Mouse (Mus musculus) E14TG2a.4 (cell line): ENCODE data around the gene Ldhc.
"Not testable (repeated sequence)": the region's sequence is repeated elsewhere in the genome, so short reads cannot be mapped to it uniquely, and the experiment has no call there.

Experiments used
- H3K27me3 ChIP-seq: 2 replicates; pipeline ENCODE4 v1.6.1; 2014; ENCODE audit warnings: low read length, control low read depth; ENCODE audit not compliant: insufficient read depth
- H3K36me3 ChIP-seq: 2 replicates; pipeline ENCODE4 v1.6.1; 2014; ENCODE audit warnings: low read length, control low read depth; ENCODE audit not compliant: insufficient read depth
- H3K4me1 ChIP-seq: replicated peaks from 2 replicates; pipeline ENCODE4 v1.6.1; 2014; ENCODE audit warnings: low read depth, low read length, control low read depth
- H3K4me3 ChIP-seq: replicated peaks from 2 replicates; pipeline ENCODE4 v1.5.1; 2014; ENCODE audit warnings: mild to moderate bottlenecking, low read length
- H3K9me3 ChIP-seq: 2 replicates; pipeline ENCODE4 v1.6.1; 2014; ENCODE audit warnings: low read length, control low read depth
- CTCF ChIP-seq: conservative IDR thresholded peaks from 2 replicates; pipeline ENCODE4 v1.5.1; 2014; ENCODE audit warnings: low read length
- NANOG ChIP-seq: IDR thresholded peaks from 2 replicates; pipeline ENCODE4 v1.6.1; 2014; ENCODE audit warnings: borderline replicate concordance, low read length, mixed read lengths
- POU5F1 ChIP-seq: IDR thresholded peaks from 2 replicates; pipeline ENCODE4 v1.6.1; 2014; ENCODE audit warnings: low read length, borderline replicate concordance

Gene Ldhc

GRCm38 (mm10) chr7:46860996-46861395, at the start of gene Ldhc:
Gene Ldhc, plus strand, starts transcription at chr7:46861203.
- Histone ChIP-seq H3K27me3 (no peaks in the 10 kb centered on the region), H3K9me3 (no peaks in the 10 kb centered on the region), H3K36me3 (peaks cover 5% of the 10 kb centered on the region), H3K4me1 (no peaks in the 10 kb centered on the region), H3K4me3 (no peak within 1 kb of the TSS)
- TF ChIP-seq POU5F1 (no peak), NANOG (no peak), CTCF (no peak)

GRCm38 (mm10) chr7:46814012-46814411, 47.0 kb upstream of the Ldhc start:
- Histone ChIP-seq H3K4me1 (no peaks in the 10 kb centered on the region), H3K36me3 (peaks cover 82% of the 10 kb centered on the region), H3K4me3 (no peak overlapping the region), H3K9me3 (no peaks in the 10 kb centered on the region), H3K27me3 (no peaks in the 10 kb centered on the region)
- TF ChIP-seq NANOG (no peak), CTCF (no peak)

GRCm38 (mm10) chr7:46820876-46821632, 39.9 kb upstream of the Ldhc start:
- peaks cover 22% of the 10 kb centered on the region for H3K4me1 ChIP-seq
- not testable (repeated sequence) for H3K4me3 ChIP-seq, H3K9me3 ChIP-seq, H3K27me3 ChIP-seq
- H3K36me3 ChIP-seq: peaks cover 68% of the 10 kb centered on the region

GRCm38 (mm10) chr7:46827046-46827802, 33.8 kb upstream of the Ldhc start:
- no peaks in the 10 kb centered on the region for H3K27me3 ChIP-seq
- H3K9me3 ChIP-seq: no peaks in the 10 kb centered on the region
- no peak overlapping the region for H3K4me3 ChIP-seq
- peaks cover 23% of the 10 kb centered on the region for H3K36me3 ChIP-seq
- H3K4me1 ChIP-seq: peaks cover 52% of the 10 kb centered on the region
- TF ChIP-seq CTCF (no peak), NANOG (no peak), POU5F1 (no peak)

- H3K36me3 ChIP-seq: peaks cover 18% of the 10 kb centered on the region
- no peaks in the 10 kb centered on the region for H3K9me3 ChIP-seq
- TF ChIP-seq NANOG: no peak
- TF ChIP-seq CTCF: no peak
- no peak for TF ChIP-seq POU5F1
- peaks cover 58% of the 10 kb centered on the region for H3K4me1 ChIP-seq
- H3K27me3 ChIP-seq: no peaks in the 10 kb centered on the region
- no peak overlapping the region for H3K4me3 ChIP-seq
Measured at GRCm38 (mm10) chr7:46827803-46828184, 33.2 kb upstream of the Ldhc start.

- Histone ChIP-seq H3K36me3 (no peaks in the 10 kb centered on the region), H3K4me3 (no peak overlapping the region), H3K9me3 (no peaks in the 10 kb centered on the region), H3K4me1 (peaks cover 55% of the 10 kb centered on the region), H3K27me3 (no peaks in the 10 kb centered on the region)
- TF ChIP-seq NANOG (no peak), CTCF (no peak), POU5F1 (no peak)
Measured at GRCm38 (mm10) chr7:46829911-46830310, 31.1 kb upstream of the Ldhc start.

GRCm38 (mm10) chr7:46830799-46831590, 30.0 kb upstream of the Ldhc start:
- H3K4me1 ChIP-seq: peaks cover 56% of the 10 kb centered on the region
- no peak overlapping the region for H3K4me3 ChIP-seq
- no peaks in the 10 kb centered on the region for H3K9me3 ChIP-seq
- TF ChIP-seq POU5F1 (no peak), CTCF (no peak), NANOG (no peak)
- no peaks in the 10 kb centered on the region for H3K36me3 ChIP-seq
- no peaks in the 10 kb centered on the region for H3K27me3 ChIP-seq

- H3K4me1 ChIP-seq: peaks cover 61% of the 10 kb centered on the region
- TF ChIP-seq POU5F1: no peak
- no peak for TF ChIP-seq NANOG
- no peak for TF ChIP-seq CTCF
- no peaks in the 10 kb centered on the region for H3K9me3 ChIP-seq
- H3K27me3 ChIP-seq: no peaks in the 10 kb centered on the region
- no peaks in the 10 kb centered on the region for H3K36me3 ChIP-seq
- H3K4me3 ChIP-seq: no peak overlapping the region
Measured at GRCm38 (mm10) chr7:46831693-46832092, 29.3 kb upstream of the Ldhc start.

GRCm38 (mm10) chr7:46832112-46832810, 28.7 kb upstream of the Ldhc start:
- not testable (repeated sequence) for H3K4me3 ChIP-seq, H3K9me3 ChIP-seq, H3K36me3 ChIP-seq, H3K27me3 ChIP-seq
- peaks cover 62% of the 10 kb centered on the region for H3K4me1 ChIP-seq
